Mouse (Mus musculus) right cerebral cortex, postnatal 36 days (tissue): ENCODE measurements around the gene Map2k3.
"Not testable (repeated sequence)": the region's sequence is repeated elsewhere in the genome, so short reads cannot be mapped to it uniquely, and the experiment has no call there.

Experiments used
- DNase-seq, 2 experiments: peaks; one replicate each; pipeline ENCODE4 v3.0.0; 2022; ENCODE audit warnings: low spot score in 2 of 2, mixed read lengths in 1 of 2

Map2k3 gene

GRCm38 (mm10) chr11:60931869-60932481 is at the start of gene Map2k3:
Map2k3 (plus strand) TSS chr11:60932033.
- peak; percentile 93 to 95 for DNase-seq

- no peak for DNase-seq
Observed at GRCm38 (mm10) chr11:60882386-60882785, 49.4 kb upstream of the Map2k3 start.

GRCm38 (mm10) chr11:60886986-60887385 is 44.8 kb upstream of the Map2k3 start:
- DNase-seq, result not testable (repeated sequence)

GRCm38 (mm10) chr11:60889861-60890260 is 42.0 kb upstream of the Map2k3 start:
- DNase-seq, result no peak

GRCm38 (mm10) chr11:60890286-60890685 is 41.5 kb upstream of the Map2k3 start:
- no peak for DNase-seq

GRCm38 (mm10) chr11:60890744-60891143 is 41.1 kb upstream of the Map2k3 start:
- DNase-seq, result no peak

- DNase-seq, result no peak
Observed at GRCm38 (mm10) chr11:60895915-60896314, 35.9 kb upstream of the Map2k3 start.

- no peak for DNase-seq
Observed at GRCm38 (mm10) chr11:60902001-60902400, 29.8 kb upstream of the Map2k3 start.

- no peak for DNase-seq
Observed at GRCm38 (mm10) chr11:60902486-60902885, 29.3 kb upstream of the Map2k3 start.

- DNase-seq, result no peak
Observed at GRCm38 (mm10) chr11:60903661-60904061, 28.2 kb upstream of the Map2k3 start.

GRCm38 (mm10) chr11:60905407-60906120 is 26.3 kb upstream of the Map2k3 start:
- DNase-seq, result no peak

GRCm38 (mm10) chr11:60906449-60906848 is 25.4 kb upstream of the Map2k3 start:
- no peak for DNase-seq

- no peak for DNase-seq
Observed at GRCm38 (mm10) chr11:60908073-60908472, 23.8 kb upstream of the Map2k3 start.

GRCm38 (mm10) chr11:60909626-60910025 is 22.2 kb upstream of the Map2k3 start:
- no peak for DNase-seq

GRCm38 (mm10) chr11:60912525-60912973 is 19.3 kb upstream of the Map2k3 start:
- DNase-seq, result no peak

- DNase-seq, result peak; percentile 88 to 89
Observed at GRCm38 (mm10) chr11:60913301-60914196, 18.3 kb upstream of the Map2k3 start.

- no peak for DNase-seq
Observed at GRCm38 (mm10) chr11:60914491-60914890, 17.3 kb upstream of the Map2k3 start, which contains the start of gene Natd1. Natd1 (minus strand) TSS chr11:60914750.

GRCm38 (mm10) chr11:60915201-60915600 is 16.6 kb upstream of the Map2k3 start:
- DNase-seq, result no peak

- DNase-seq, result no peak
Observed at GRCm38 (mm10) chr11:60920021-60920420, 11.8 kb upstream of the Map2k3 start.

- no peak for DNase-seq
Observed at GRCm38 (mm10) chr11:60922195-60922594, 9.6 kb upstream of the Map2k3 start.

GRCm38 (mm10) chr11:60922964-60923363 is 8.9 kb upstream of the Map2k3 start:
- no peak for DNase-seq

GRCm38 (mm10) chr11:60924498-60924897 is 7.3 kb upstream of the Map2k3 start:
- no peak for DNase-seq
